Mouse (Mus musculus) hindbrain, postnatal 0 days (tissue): ENCODE measurements at regions not wholly inside any gene's neighbourhood (a gene's known extent, or its start where the extent isn't known, plus 50 kb on each side); places are given as distances from the start of the nearest gene placed in this dataset.

ENCODE experiments used
- ATAC-seq: fragments of 200-750 bp; cut with Nextera tagmentation; 2 replicates; pipeline ENCODE4 v1.8.0; 2017; ENCODE audit warnings: mild to moderate bottlenecking, moderate TSS enrichment, moderate library complexity
- DNase-seq: peaks from one replicate; pipeline ENCODE4 v3.0.0-alpha.2; 2015; ENCODE audit warnings: low spot score
- H3K27ac ChIP-seq: fragments of 300-500 bp; sonication (generic); 2 replicates; pipeline ENCODE4 v1.5.1; 2014; ENCODE audit warnings: mild to moderate bottlenecking
- H3K27me3 ChIP-seq: fragments of 300-500 bp; sonication (generic); 2 replicates; pipeline ENCODE4 v1.6.1; 2014; ENCODE audit warnings: low read length, mixed read lengths; ENCODE audit not compliant: insufficient read depth
- H3K36me3 ChIP-seq: fragments of 300-500 bp; sonication (generic); 2 replicates; pipeline ENCODE4 v1.6.1; 2014; ENCODE audit warnings: low read length, mixed read lengths; ENCODE audit not compliant: insufficient read depth
- H3K4me1 ChIP-seq: fragments of 300-500 bp; sonication (generic); 2 replicates; pipeline ENCODE4 v1.6.1; 2014; ENCODE audit warnings: antibody characterized with exemption, low read length, mixed read lengths; ENCODE audit not compliant: insufficient read depth
- H3K4me2 ChIP-seq: fragments of 300-500 bp; sonication (generic); 2 replicates; pipeline ENCODE4 v1.6.1; 2014; ENCODE audit warnings: low read depth, mild to moderate bottlenecking, low read length, moderate library complexity, mixed read lengths
- H3K4me3 ChIP-seq: fragments of 300-500 bp; sonication (generic); 2 replicates; pipeline ENCODE4 v1.5.1; 2014; ENCODE audit warnings: low read length
- H3K9ac ChIP-seq: fragments of 300-500 bp; sonication (generic); replicated peaks from 2 replicates; pipeline ENCODE4 v1.6.1; 2014; ENCODE audit warnings: mild to moderate bottlenecking, low read length, moderate library complexity, mixed read lengths
- H3K9me3 ChIP-seq: fragments of 300-500 bp; sonication (generic); 2 replicates; pipeline ENCODE4 v1.6.1; 2016; ENCODE audit warnings: low read length, mixed read lengths
- CTCF ChIP-seq: IDR thresholded peaks from 2 replicates; pipeline ENCODE4 v1.5.1; 2016; ENCODE audit warnings: antibody characterized with exemption, control low read depth, low read depth
- WGBS: fragments of 180-500 bp; shearing (Covaris S2); extraction: QIAGEN DNeasy Blood & Tissue Kit; methylation state at CpG from one replicate; pipeline ENCODE4 v1.1.7; 2014; 5-methylcytosine and 5-hydroxymethylcytosine counted together

DNA sequence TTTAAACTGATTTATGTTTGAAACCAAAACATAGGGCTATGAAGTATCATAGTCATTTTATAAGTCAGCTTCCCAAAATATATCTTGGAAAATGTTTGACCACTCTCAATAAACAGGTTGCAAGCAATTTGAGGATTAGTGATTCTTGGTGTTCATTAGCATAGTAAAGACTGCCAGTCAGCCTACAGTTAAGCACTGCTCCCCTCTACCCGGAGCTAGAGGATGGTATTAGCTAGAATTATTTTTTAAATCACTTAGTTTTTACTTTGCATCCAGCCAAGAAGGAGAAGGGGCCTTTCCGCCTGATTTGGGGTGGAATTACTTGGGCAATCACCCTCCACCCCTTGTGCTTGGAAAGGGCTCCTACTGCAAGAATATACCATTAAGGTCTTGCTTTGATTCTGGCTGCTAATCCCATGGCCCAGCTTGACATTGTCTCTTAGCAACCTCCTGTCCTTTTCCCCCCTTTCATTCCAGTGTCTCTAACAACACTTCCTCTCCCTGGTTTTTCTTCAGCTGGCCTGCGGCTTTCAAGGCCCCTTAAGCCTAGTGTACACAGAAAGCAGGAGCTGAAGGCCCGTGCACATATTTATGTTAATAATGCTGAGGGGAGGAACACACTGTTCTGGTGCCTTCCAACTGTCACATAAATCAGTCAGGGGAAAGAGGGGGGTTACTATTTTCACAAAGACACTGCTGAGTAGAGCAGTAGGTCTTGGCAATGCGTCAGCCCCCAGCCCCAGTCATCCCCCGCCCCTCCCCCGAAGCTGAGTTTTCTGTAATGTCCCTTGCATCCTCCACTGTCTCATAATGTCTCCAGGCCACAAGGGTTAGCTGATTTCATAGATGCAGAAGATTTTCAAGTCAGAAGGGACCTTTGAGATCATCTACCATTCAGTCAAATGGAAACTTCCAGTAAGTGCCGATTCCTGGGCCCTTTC, 280.6 kb upstream of the Adamts9 start:
- peak; percentile 91 for ATAC-seq
- Histone ChIP-seq H3K4me2 (no peak overlapping the region), H3K9me3 (no peaks in the 10 kb centered on the region), H3K27me3 (no peaks in the 10 kb centered on the region), H3K4me1 (no peaks in the 10 kb centered on the region), H3K27ac (peak overlapping the region; percentile 41; the same call in 1 of the 2 replicates), H3K36me3 (no peaks in the 10 kb centered on the region), H3K9ac (no peak overlapping the region), H3K4me3 (no peak overlapping the region)
- no peak for TF ChIP-seq CTCF
- DNase-seq: peak; percentile 71
- WGBS: 17% methylated on average over 8 of the region's 8 CpGs

DNA sequence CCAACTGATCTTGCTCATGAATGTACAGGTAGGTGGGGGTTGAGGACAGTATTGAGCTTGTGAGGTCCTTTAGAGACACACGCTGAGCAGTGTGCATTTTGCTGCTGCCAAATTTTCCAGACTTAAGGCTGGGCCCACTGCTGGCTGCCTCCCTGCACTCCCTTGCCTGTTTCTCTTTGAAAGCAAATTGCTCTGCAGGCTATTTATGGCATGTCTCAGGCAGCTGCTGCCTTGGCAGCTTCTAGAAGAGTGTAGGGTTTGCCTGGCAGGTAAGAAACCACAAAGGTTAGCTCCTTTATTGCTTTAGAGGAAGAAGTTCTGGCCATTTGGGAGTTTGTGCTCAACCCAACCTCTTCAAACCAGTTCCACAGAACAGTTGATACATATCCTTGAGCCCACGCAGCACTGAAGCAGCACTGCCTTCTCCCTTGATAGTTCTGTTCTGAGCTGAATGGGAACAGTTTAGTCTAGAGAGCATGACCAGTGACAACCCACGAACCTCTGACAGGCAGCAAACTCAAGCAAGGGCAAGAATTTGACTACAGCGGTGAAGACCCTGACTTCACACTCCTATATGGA, 274.8 kb upstream of the Adamts9 start:
- 66% methylated on average over 4 of the region's 4 CpGs for WGBS
- H3K4me1 ChIP-seq: peaks cover 3% of the 10 kb centered on the region; the same call in 1 of the 2 replicates
- DNase-seq (peak; percentile 18), ATAC-seq (no peak)
- H3K9me3 ChIP-seq: no peaks in the 10 kb centered on the region
- H3K27me3 ChIP-seq: no peaks in the 10 kb centered on the region
- no peak overlapping the region for H3K9ac ChIP-seq
- H3K36me3 ChIP-seq: no peaks in the 10 kb centered on the region
- no peak overlapping the region for H3K4me3 ChIP-seq
- TF ChIP-seq CTCF: no peak
- no peak overlapping the region for H3K4me2 ChIP-seq
- H3K27ac ChIP-seq: no peak overlapping the region

DNA sequence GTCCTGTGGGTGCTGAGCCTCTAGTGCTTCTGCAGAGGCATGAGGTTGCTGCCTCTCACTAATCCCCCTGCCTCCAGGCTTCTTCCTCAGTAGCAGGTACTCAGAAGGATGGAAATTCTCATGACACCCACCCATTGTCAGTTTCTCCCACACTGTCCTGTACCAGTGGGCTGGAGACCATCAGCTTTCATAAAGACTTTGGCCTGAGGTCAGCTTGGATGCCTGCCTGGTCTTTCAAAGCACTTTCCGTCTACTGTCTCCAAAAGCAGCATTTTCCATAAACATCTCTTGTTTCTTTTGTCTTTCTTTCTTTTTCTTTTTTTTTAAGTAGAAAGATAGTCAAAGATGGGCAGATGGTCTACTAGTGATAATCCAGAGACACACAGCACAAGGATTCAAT, 257.6 kb upstream of the Adamts9 start:
- 58% methylated on average over 1 of the region's 1 CpGs for WGBS
- Histone ChIP-seq H3K9me3 (no peaks in the 10 kb centered on the region), H3K4me1 (no peaks in the 10 kb centered on the region), H3K27me3 (no peaks in the 10 kb centered on the region), H3K4me2 (no peak overlapping the region), H3K27ac (no peak overlapping the region), H3K4me3 (no peak overlapping the region), H3K36me3 (no peaks in the 10 kb centered on the region), H3K9ac (no peak overlapping the region)
- no peak for TF ChIP-seq CTCF
- ATAC-seq (no peak), DNase-seq (no peak)

DNA sequence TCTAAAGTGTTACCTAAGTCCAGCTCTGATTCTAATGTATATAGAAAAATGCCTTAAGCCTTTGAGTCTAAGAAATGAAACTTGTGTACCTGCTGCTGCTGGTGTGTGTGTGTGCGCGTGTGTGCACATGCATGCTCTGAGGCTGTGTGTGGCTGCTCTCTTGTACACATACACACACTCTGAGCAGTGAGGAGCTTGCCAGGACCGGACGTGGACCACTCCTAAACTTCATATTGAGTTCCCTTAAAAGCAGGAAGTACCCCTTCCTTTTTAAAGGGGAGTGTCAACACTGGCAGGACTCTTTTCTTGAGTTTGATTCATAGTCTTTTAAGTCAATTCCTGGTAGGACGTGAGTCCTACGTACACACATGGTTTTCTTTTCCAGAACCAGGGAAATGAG, 251.4 kb upstream of the Adamts9 start:
- no peaks in the 10 kb centered on the region for H3K36me3 ChIP-seq
- ATAC-seq (no peak), DNase-seq (no peak)
- H3K27ac ChIP-seq: no peak overlapping the region
- no peak overlapping the region for H3K4me2 ChIP-seq
- H3K4me3 ChIP-seq: no peak overlapping the region
- WGBS: 89% methylated on average over 6 of the region's 6 CpGs
- no peak for TF ChIP-seq CTCF
- H3K27me3 ChIP-seq: no peaks in the 10 kb centered on the region
- no peaks in the 10 kb centered on the region for H3K9me3 ChIP-seq
- no peaks in the 10 kb centered on the region for H3K4me1 ChIP-seq
- no peak overlapping the region for H3K9ac ChIP-seq

DNA sequence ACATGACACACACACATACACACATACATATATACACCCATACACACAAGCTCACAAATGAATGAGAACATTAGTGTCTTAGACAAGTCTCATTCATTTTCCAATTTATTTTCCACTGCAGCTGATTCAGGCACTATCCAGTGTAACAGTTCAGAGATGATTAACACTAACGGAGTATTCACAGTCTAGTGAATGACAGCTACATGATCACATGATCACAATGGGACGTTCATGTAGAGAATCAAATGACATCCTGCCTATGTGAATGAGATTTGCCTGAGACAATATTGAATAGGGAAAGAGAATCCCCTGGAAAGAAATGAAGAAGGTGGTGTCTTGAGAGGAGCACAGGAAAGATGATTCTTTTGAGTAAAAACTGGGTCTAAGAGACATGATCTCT, 249.7 kb upstream of the Adamts9 start:
- Histone ChIP-seq H3K9me3 (no peaks in the 10 kb centered on the region), H3K27ac (no peak overlapping the region), H3K27me3 (no peaks in the 10 kb centered on the region), H3K36me3 (no peaks in the 10 kb centered on the region), H3K4me1 (no peaks in the 10 kb centered on the region), H3K9ac (no peak overlapping the region), H3K4me3 (no peak overlapping the region), H3K4me2 (no peak overlapping the region)
- ATAC-seq (no peak), DNase-seq (no peak)
- TF ChIP-seq CTCF: no peak
- 29% methylated on average over 2 of the region's 2 CpGs for WGBS

DNA sequence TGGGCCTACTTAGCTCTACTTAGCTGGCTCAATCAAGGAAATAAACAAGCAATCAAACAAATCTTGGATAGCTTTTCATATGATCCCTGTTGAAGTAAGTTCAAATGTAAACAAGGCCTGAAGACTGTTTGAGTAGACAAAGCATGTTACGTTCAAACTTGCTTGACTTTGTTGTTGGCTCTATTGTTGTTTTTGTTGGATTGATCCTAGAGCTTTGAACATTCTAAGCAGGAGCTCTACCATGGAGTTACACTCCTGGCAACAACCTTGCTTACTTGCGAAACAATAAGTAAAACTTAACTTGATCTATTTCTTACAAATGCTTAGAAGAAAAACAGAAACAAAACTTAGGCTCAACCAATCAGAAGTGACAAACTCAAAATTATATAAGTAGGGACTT, 247.7 kb upstream of the Adamts9 start:
- Histone ChIP-seq H3K4me3 (no peak overlapping the region), H3K27ac (no peak overlapping the region), H3K4me1 (no peaks in the 10 kb centered on the region), H3K36me3 (no peaks in the 10 kb centered on the region), H3K27me3 (no peaks in the 10 kb centered on the region), H3K9ac (no peak overlapping the region), H3K9me3 (no peaks in the 10 kb centered on the region), H3K4me2 (no peak overlapping the region)
- DNase-seq (no peak), ATAC-seq (no peak)
- no peak for TF ChIP-seq CTCF
- whole genome bisulfite sequencing: 90% methylated on average over 2 of the region's 2 CpGs

DNA sequence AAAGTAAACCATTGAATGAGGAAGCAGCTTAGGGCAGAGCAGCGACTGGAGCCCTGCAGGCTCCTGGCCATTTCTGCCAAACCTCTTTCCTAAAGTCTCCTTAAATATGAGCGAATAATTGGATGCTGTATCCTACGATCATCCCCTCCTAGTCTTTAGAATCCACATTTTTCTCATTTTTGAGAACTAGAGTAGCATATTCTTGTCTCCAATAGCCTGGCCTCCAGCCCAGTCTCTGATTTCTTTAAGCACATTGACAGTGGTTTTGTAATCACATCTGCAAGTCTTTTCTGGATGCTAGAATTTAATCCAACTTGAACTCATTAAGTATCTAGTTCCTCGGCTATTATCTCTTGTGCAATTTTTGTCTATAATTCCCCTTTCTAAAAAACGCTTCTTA, 225.2 kb upstream of the Adamts9 start:
- ATAC-seq: no peak
- Histone ChIP-seq H3K4me2 (no peak overlapping the region), H3K4me1 (no peaks in the 10 kb centered on the region), H3K4me3 (no peak overlapping the region), H3K27ac (no peak overlapping the region), H3K36me3 (no peaks in the 10 kb centered on the region), H3K9ac (no peak overlapping the region), H3K27me3 (no peaks in the 10 kb centered on the region), H3K9me3 (no peaks in the 10 kb centered on the region)
- TF ChIP-seq CTCF: no peak
- no peak for DNase-seq
- WGBS: 54% methylated on average over 5 of the region's 5 CpGs
